Mouse (Mus musculus): ENCODE data around the gene Zp1.

The Zp1 gene

GRCm38 (mm10) chr19:10920532-10920931 is at the start of gene Zp1:
TSS of gene Zp1 (minus strand) at chr19:10920632.
- DNase-seq (ENCODE audit: low spot score in 2 of 2) = no peak

- no peak for DNase-seq (ENCODE audit: low spot score in 2 of 2)
Measured at GRCm38 (mm10) chr19:10968578-10968977, 48.1 kb upstream of the Zp1 start.

GRCm38 (mm10) chr19:10965721-10966120 is 45.3 kb upstream of the Zp1 start:
- DNase-seq (ENCODE audit: low spot score in 2 of 2) = no peak

GRCm38 (mm10) chr19:10959978-10960346 is 39.5 kb upstream of the Zp1 start:
- DNase-seq (ENCODE audit: low spot score in 2 of 2) = no peak

GRCm38 (mm10) chr19:10959085-10959977 is 38.9 kb upstream of the Zp1 start:
- DNase-seq (ENCODE audit: low spot score in 2 of 2) = peak in 1 of 2 experiments; percentile 56

GRCm38 (mm10) chr19:10952021-10952939 is 31.8 kb upstream of the Zp1 start:
- DNase-seq (ENCODE audit: low spot score in 2 of 2) = no peak

- no peak for DNase-seq (ENCODE audit: low spot score in 2 of 2)
Measured at GRCm38 (mm10) chr19:10949558-10949957, 29.1 kb upstream of the Zp1 start.

- peak; percentile 89 to 94 for DNase-seq (ENCODE audit: low spot score in 2 of 2)
Measured at GRCm38 (mm10) chr19:10949112-10949511, 28.7 kb upstream of the Zp1 start, which contains the start of gene Ccdc86. TSS of gene Ccdc86 (minus strand) at chr19:10949266.

- DNase-seq (ENCODE audit: low spot score in 2 of 2) = no peak
Measured at GRCm38 (mm10) chr19:10948416-10948815, 28.0 kb upstream of the Zp1 start.

GRCm38 (mm10) chr19:10947219-10947618 is 26.8 kb upstream of the Zp1 start:
- no peak for DNase-seq (ENCODE audit: low spot score in 2 of 2)

- no peak for DNase-seq (ENCODE audit: low spot score in 2 of 2)
Measured at GRCm38 (mm10) chr19:10946506-10946905, 26.1 kb upstream of the Zp1 start.

- DNase-seq (ENCODE audit: low spot score in 2 of 2) = no peak
Measured at GRCm38 (mm10) chr19:10943955-10944354, 23.5 kb upstream of the Zp1 start.

- peak in 1 of 2 experiments; percentile 32 for DNase-seq (ENCODE audit: low spot score in 2 of 2)
Measured at GRCm38 (mm10) chr19:10940801-10941457, 20.5 kb upstream of the Zp1 start.

- peak; percentile 63 to 83 for DNase-seq (ENCODE audit: low spot score in 2 of 2)
Measured at GRCm38 (mm10) chr19:10940097-10940800, 19.8 kb upstream of the Zp1 start.

GRCm38 (mm10) chr19:10938771-10939170 is 18.3 kb upstream of the Zp1 start:
- no peak for DNase-seq (ENCODE audit: low spot score in 2 of 2)

- DNase-seq (ENCODE audit: low spot score in 2 of 2) = no peak
Measured at GRCm38 (mm10) chr19:10937110-10937563, 16.7 kb upstream of the Zp1 start, which contains the start of gene Ptgdr2. TSS of gene Ptgdr2 (plus strand) at chr19:10937160.

GRCm38 (mm10) chr19:10936077-10936476 is 15.6 kb upstream of the Zp1 start:
- DNase-seq (ENCODE audit: low spot score in 2 of 2) = no peak

GRCm38 (mm10) chr19:10935029-10935428 is 14.6 kb upstream of the Zp1 start:
- no peak for DNase-seq (ENCODE audit: low spot score in 2 of 2)

GRCm38 (mm10) chr19:10930641-10931040 is 10.2 kb upstream of the Zp1 start:
- no peak for DNase-seq (ENCODE audit: low spot score in 2 of 2)

- no peak for DNase-seq (ENCODE audit: low spot score in 2 of 2)
Measured at GRCm38 (mm10) chr19:10926666-10927065, 6.2 kb upstream of the Zp1 start.

GRCm38 (mm10) chr19:10926123-10926621 is 5.7 kb upstream of the Zp1 start:
- DNase-seq (ENCODE audit: low spot score in 2 of 2) = no peak

Data from cerebellum, postnatal 4 days (tissue).